Mouse (Mus musculus) neural tube, embryonic 10.5 days (tissue): ENCODE data around the gene Nudt10.
"Not testable (repeated sequence)": the region's sequence is repeated elsewhere in the genome, so short reads cannot be mapped to it uniquely, and the experiment has no call there.

Experiments
- DNase-seq: peaks from one replicate; pipeline ENCODE4 v3.0.0-alpha.2; 2017; ENCODE audit warnings: low spot score; ENCODE audit errors: extremely low spot score

Nudt10 gene

GRCm38 (mm10) chrX:6172823-6173640 is at the start of gene Nudt10:
TSS of gene Nudt10 (minus strand) at chrX:6173015.
- DNase-seq, result not testable (repeated sequence)

DNA sequence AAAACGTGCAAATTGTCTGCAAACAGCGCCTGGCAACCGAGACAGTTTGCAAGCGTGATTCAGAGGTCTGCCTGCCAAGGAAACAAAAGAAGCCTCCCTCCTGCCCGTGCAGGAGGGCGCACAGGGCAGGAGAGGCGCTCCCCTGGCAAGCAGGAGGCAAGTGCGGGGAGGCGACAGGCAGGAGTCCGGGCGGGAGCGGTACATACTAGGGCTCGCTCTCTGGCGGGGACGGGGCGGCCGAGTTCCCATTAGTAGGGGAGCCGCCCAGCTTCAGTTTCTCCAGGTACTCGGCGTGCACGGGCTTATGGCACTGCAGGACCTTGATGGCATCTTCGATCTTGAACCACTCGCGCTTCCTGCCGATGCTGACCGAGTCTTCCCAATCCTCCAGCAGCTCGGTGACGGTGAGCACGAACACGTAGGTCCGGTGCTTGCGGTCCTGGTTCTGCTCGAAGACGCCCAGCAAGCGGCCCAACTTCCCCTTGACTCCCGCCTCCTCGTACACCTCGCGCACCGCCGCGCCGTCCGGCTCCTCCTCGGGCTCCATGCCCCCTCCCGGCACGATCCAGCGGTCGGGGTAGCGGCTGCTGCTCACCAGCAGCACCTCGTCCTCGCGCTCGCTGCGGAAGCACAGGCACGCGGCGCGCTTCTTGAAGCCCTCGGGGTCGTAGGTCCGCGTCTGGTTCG is 536 bp downstream of the Nudt10 start:
- peak; percentile 12 for DNase-seq

GRCm38 (mm10) chrX:6171718-6172117 is 1.1 kb downstream of the Nudt10 start:
- DNase-seq, result peak; percentile 14
